8 mouse cellular contexts compared by ENCODE assay signal in the genomic region with DNA sequence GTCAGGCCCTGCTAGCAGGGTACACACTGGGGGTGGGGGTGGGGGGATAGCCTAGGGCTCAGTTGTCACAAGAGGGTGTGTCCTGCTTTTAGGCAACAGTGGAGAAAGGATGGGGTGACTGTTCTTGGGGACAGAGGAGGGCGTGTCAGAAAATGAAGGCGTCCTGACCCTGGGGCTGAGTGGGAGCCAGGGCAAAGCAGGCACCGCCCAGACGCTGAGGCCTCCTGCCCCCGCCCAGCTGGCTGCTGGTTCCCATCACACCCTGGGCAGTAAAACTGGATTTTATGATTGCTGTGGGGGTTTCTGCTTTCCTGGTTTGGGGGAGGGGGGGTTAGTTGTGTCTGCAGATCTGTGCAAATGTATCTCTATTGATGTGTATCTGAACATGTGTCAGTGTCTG. TPM values are rescaled to one million over a fixed set of nuclear protein-coding genes. Genes with fewer than 3 reads are reported as not detected.
DNase-seq lines count a peak whose midpoint lies in the region; ATAC-seq and TF ChIP-seq lines count a peak whose summit lies in the region.

No protein-coding gene starts in this region.

- no peaks in the 10 kb centered on the region for H3K36me3 ChIP-seq in lung, embryonic 15.5 days
- H3K36me3 ChIP-seq in midbrain, postnatal 0 days (ENCODE audit: insufficient read depth, low read length), result no peaks in the 10 kb centered on the region

- H3K4me1 ChIP-seq in lung, embryonic 15.5 days, result peaks cover 42% of the 10 kb centered on the region
- H3K4me1 ChIP-seq in midbrain, postnatal 0 days (ENCODE audit: insufficient read depth, low read length), result peaks cover 9% of the 10 kb centered on the region; the same call in 1 of the 2 replicates

- H3K9ac ChIP-seq in lung, embryonic 15.5 days, result no peak overlapping the region
- no peak overlapping the region for H3K9ac ChIP-seq in midbrain, postnatal 0 days (replicated peaks; ENCODE audit: low read length, poor library complexity, severe bottlenecking)

- TF ChIP-seq CTCF in midbrain, postnatal 0 days (IDR thresholded peaks at IDR 0.05), result no peak

- peak; percentile 79 for DNase-seq in adipocyte (ENCODE audit: low spot score)
- DNase-seq in heart, postnatal 4 days, result peak; percentile 46
- DNase-seq in urinary bladder, postnatal 14 days (ENCODE audit: low spot score), result peak; percentile 87
- DNase-seq in thymus, postnatal 4 days, result no peak
- DNase-seq in layer of hippocampus, adult 11-12 months (ENCODE audit: low spot score), result no peak
- DNase-seq in midbrain, postnatal 0 days (ENCODE audit: low spot score), result no peak

- H3K27ac ChIP-seq in lung, embryonic 15.5 days, result peak overlapping the region; percentile 87
- no peak overlapping the region for H3K27ac ChIP-seq in midbrain, postnatal 0 days (ENCODE audit: low read depth, low read length)

- WGBS in lung, embryonic 15.5 days, result 47% methylated on average over 5 of the region's 5 CpGs
- 81% methylated on average over 5 of the region's 5 CpGs for WGBS in midbrain, postnatal 0 days

- H3K4me2 ChIP-seq in lung, embryonic 15.5 days, result no peak overlapping the region
- no peak overlapping the region for H3K4me2 ChIP-seq in midbrain, postnatal 0 days (ENCODE audit: low read depth, low read length, poor library complexity, severe bottlenecking)

- no peak overlapping the region for H3K4me3 ChIP-seq in lung, embryonic 15.5 days
- no peak overlapping the region for H3K4me3 ChIP-seq in midbrain, postnatal 0 days (ENCODE audit: low read depth, low read length)

- H3K27me3 ChIP-seq in lung, embryonic 15.5 days, result no peaks in the 10 kb centered on the region
- no peaks in the 10 kb centered on the region for H3K27me3 ChIP-seq in midbrain, postnatal 0 days (ENCODE audit: insufficient read depth, low read length)

- no peaks in the 10 kb centered on the region for H3K9me3 ChIP-seq in lung, embryonic 15.5 days
- H3K9me3 ChIP-seq in midbrain, postnatal 0 days (ENCODE audit: low read length), result no peaks in the 10 kb centered on the region

- peak; percentile 60 for ATAC-seq in erythroblast, adult 5-6 weeks (replicated peaks; ENCODE audit: low FRiP score, poor library complexity, severe bottlenecking)
- no peak for ATAC-seq in lung, embryonic 15.5 days (ENCODE audit: borderline replicate concordance, extremely low read depth, low FRiP score, low TSS enrichment)
- ATAC-seq in midbrain, postnatal 0 days (ENCODE audit: low FRiP score), result no peak

RNA-seq across cellular contexts. Expression of a gene that starts 21.9 kb away (rescaled TPM):
- total RNA-seq in erythroblast, adult 5-6 weeks (2015; ENCODE audit: low replicate concordance), result not detected in 2 replicates
- total RNA-seq in erythroblast, adult 5-6 weeks (2017; ENCODE audit: low replicate concordance), result not detected in 2 replicates
- total RNA-seq in heart, postnatal 4 days (2021), result under 1 TPM in 1 of 2 experiments, not detected in 1; 0.07 TPM
- polyA plus RNA-seq in lung, embryonic 15.5 days (2015; fragmentation: Nextera tagmentation; extraction: Ambion mirVana), result 0.22 TPM in 1 of 2 replicates, not detected in the other
- 0.49 TPM in 1 of 2 replicates, not detected in the other for total RNA-seq in midbrain, postnatal 0 days (2014; rRNA removed)
- polyA plus RNA-seq in midbrain, postnatal 0 days (2015; fragmentation: Nextera tagmentation; extraction: Ambion mirVana), result not detected in 2 replicates

RNA-seq across cellular contexts. Expression of a gene that starts 28.3 kb away (rescaled TPM):
- not detected in 2 replicates for total RNA-seq in erythroblast, adult 5-6 weeks (2015; ENCODE audit: low replicate concordance)
- not detected in 2 replicates for total RNA-seq in erythroblast, adult 5-6 weeks (2017; ENCODE audit: low replicate concordance)
- 1 to 10 TPM; 6.2 to 6.4 TPM for total RNA-seq in heart, postnatal 4 days (2021)
- polyA plus RNA-seq in lung, embryonic 15.5 days (2015; fragmentation: Nextera tagmentation; extraction: Ambion mirVana), result 307 and 345 TPM in 2 replicates
- 0.61 and 1.6 TPM in 2 replicates for total RNA-seq in midbrain, postnatal 0 days (2014; rRNA removed)
- polyA plus RNA-seq in midbrain, postnatal 0 days (2015; fragmentation: Nextera tagmentation; extraction: Ambion mirVana), result 0.60 and 0.63 TPM in 2 replicates

RNA-seq across cellular contexts. Expression of a gene that starts 35.9 kb away (rescaled TPM):
- total RNA-seq in erythroblast, adult 5-6 weeks (2015; ENCODE audit: low replicate concordance), result not detected in 2 replicates
- not detected in 2 replicates for total RNA-seq in erythroblast, adult 5-6 weeks (2017; ENCODE audit: low replicate concordance)
- total RNA-seq in heart, postnatal 4 days (2021), result under 1 TPM; 0.25 to 0.45 TPM
- 0.97 and 1.0 TPM in 2 replicates for polyA plus RNA-seq in lung, embryonic 15.5 days (2015; fragmentation: Nextera tagmentation; extraction: Ambion mirVana)
- 2.3 TPM in 1 of 2 replicates, not detected in the other for total RNA-seq in midbrain, postnatal 0 days (2014; rRNA removed)
- polyA plus RNA-seq in midbrain, postnatal 0 days (2015; fragmentation: Nextera tagmentation; extraction: Ambion mirVana), result 0.15 and 0.28 TPM in 2 replicates

RNA-seq across cellular contexts. Expression of a gene that starts 51.5 kb away (rescaled TPM):
- not detected in 2 replicates for total RNA-seq in erythroblast, adult 5-6 weeks (2015; ENCODE audit: low replicate concordance)
- total RNA-seq in erythroblast, adult 5-6 weeks (2017; ENCODE audit: low replicate concordance), result not detected in 2 replicates
- not detected for total RNA-seq in heart, postnatal 4 days (2021)
- polyA plus RNA-seq in lung, embryonic 15.5 days (2015; fragmentation: Nextera tagmentation; extraction: Ambion mirVana), result 13.3 and 18.4 TPM in 2 replicates
- 0.38 TPM in 1 of 2 replicates, not detected in the other for total RNA-seq in midbrain, postnatal 0 days (2014; rRNA removed)
- polyA plus RNA-seq in midbrain, postnatal 0 days (2015; fragmentation: Nextera tagmentation; extraction: Ambion mirVana), result not detected in 2 replicates

RNA-seq across cellular contexts. Expression of a gene that starts 52.0 kb away (rescaled TPM):
- 2.3 TPM in 1 of 2 replicates, not detected in the other for total RNA-seq in erythroblast, adult 5-6 weeks (2015; ENCODE audit: low replicate concordance)
- total RNA-seq in erythroblast, adult 5-6 weeks (2017; ENCODE audit: low replicate concordance), result 2.8 TPM in 1 of 2 replicates, not detected in the other
- 10 to 100 TPM; 14.9 to 15.4 TPM for total RNA-seq in heart, postnatal 4 days (2021)
- 221 and 264 TPM in 2 replicates for polyA plus RNA-seq in lung, embryonic 15.5 days (2015; fragmentation: Nextera tagmentation; extraction: Ambion mirVana)
- 0.99 and 1.7 TPM in 2 replicates for total RNA-seq in midbrain, postnatal 0 days (2014; rRNA removed)
- 1.8 and 2.1 TPM in 2 replicates for polyA plus RNA-seq in midbrain, postnatal 0 days (2015; fragmentation: Nextera tagmentation; extraction: Ambion mirVana)

Comparison
In these comparisons a context has a peak if more than half of its experiments do, and no peak if none do; other contexts are left out.
1. DNase-seq: peak in adipocyte (single experiment), heart, postnatal 4 days (single experiment) and urinary bladder, postnatal 14 days (single experiment); none in thymus, postnatal 4 days (single experiment), layer of hippocampus, adult 11-12 months (single experiment) and midbrain, postnatal 0 days (single experiment).